Mouse (Mus musculus) layer of hippocampus, adult 8-10 months (tissue): ENCODE data around the gene Calhm6. TPM values are rescaled to one million over a fixed set of nuclear protein-coding genes. Genes with fewer than 3 reads are reported as not detected.

Experiments
- DNase-seq, 2 experiments: peaks; one replicate each; pipeline ENCODE4 v3.0.0; 2022; ENCODE audit warnings: low spot score in 2 of 2
- total RNA-seq, 4 experiments: library from RNA; stranded (reverse); gene quantifications; 2 replicates each; pipeline ENCODE4 v1.2.4; 2022

Calhm6 gene
- total RNA-seq: 1 to 10 TPM in 2 of 4 experiments, under 1 TPM in 1, not detected in 1; 0.43 to 1.1 (median 1.0) TPM

- peak in 1 of 2 experiments; percentile 26 for DNase-seq
These were observed at the start of gene Calhm6 for GRCm38 (mm10) chr10:34127392-34128378. Calhm6 (minus strand) TSS chr10:34127984.

DNA sequence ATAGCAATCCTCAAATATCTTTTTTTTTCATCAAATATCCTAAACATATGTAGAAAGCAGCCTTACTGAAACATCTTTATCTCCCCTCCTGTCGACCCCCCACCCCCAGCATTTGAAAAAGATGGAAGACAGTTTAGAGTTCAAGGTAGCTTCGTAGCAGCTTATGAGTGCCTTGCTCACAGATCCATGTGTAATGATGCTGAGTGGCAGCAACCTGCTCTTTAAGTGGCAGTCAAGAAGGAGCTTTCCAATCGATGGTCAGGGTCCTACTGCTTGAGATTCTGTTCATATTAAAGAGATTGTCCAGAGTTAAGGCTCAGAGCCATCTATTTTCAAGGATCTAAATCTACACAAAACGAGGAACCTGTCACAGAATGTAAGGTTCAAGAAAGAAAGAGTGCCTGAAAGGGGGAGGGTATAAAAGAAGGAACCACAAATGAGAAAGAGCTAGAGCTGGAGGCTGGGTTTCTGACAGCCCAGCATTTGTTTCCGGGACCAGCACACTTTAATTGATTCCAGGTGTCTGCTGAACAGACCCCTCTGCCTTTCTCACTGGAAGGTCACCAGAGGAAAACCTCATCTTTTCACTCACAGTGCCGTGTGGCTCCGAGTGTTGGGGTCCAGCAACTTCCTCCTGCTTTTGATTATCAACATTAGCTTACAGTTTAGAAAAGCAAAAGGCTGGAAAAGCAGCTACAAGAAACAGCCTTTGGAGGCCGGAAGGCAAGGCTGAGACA lies 48.3 kb upstream of the Calhm6 start:
- DNase-seq: no peak

- DNase-seq: no peak
These were observed 45.0 kb upstream of the Calhm6 start for GRCm38 (mm10) chr10:34172663-34173282.

- DNase-seq: no peak
These were observed 43.9 kb upstream of the Calhm6 start for GRCm38 (mm10) chr10:34171660-34172059.

GRCm38 (mm10) chr10:34171191-34171590 lies 43.4 kb upstream of the Calhm6 start:
- DNase-seq: no peak

- no peak for DNase-seq
These were observed 39.2 kb upstream of the Calhm6 start for GRCm38 (mm10) chr10:34166971-34167370.

DNA sequence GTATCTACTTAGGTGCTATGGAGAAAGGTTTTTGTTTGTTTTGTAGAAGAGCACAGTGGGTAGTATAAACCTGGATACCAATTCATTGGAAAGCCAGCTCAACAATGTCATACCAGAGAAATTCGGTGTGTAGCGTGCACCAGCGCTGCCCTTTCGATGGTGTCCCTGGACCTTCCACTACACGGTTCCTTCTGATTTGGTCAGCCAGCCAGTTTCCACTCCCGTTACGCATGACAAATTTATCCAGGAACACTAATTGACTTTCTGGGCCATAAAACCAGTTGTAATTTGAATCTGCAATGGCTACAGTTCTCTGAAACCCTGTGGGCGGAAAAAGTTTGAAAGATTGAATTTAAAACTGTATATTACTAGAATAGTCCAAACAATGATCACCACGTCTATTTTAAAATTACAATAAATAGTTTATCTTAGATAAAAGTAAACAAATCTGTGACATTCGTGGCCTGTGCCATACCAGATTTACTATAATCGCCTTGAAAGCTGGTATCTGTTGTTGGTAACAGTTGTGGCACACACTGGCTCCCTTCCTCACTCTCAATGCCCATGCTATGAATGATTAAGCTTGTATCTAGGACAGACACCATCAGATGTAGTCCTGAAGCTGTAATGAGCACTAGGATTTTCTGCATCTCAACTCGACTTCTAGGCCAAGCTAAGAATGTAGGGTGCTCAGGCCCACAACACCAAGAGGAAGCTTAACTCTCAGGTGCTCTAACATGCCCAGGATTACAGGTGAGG lies 28.2 kb upstream of the Calhm6 start:
- DNase-seq: no peak

- no peak for DNase-seq
These were observed 24.0 kb upstream of the Calhm6 start for GRCm38 (mm10) chr10:34151827-34152226.

DNA sequence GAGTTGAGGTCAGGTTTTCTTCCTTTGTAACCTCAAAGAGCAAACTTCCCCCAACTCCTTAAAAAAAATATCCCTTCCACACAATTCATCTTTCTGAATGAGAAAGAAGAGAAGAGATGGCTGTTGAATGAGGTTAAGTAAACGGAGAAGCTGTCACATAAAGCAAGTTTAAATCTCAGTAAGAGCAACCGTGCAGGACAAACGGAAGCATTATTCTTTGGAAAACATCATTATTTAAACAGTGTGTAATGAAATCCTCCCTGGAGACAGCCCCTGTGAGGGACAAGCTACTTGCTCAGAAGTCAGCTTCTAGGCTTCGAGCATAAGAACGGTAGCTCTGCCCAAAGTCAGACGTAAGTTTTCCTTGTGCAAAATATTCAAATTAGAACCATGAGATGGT lies 22.7 kb upstream of the Calhm6 start:
- no peak for DNase-seq

DNA sequence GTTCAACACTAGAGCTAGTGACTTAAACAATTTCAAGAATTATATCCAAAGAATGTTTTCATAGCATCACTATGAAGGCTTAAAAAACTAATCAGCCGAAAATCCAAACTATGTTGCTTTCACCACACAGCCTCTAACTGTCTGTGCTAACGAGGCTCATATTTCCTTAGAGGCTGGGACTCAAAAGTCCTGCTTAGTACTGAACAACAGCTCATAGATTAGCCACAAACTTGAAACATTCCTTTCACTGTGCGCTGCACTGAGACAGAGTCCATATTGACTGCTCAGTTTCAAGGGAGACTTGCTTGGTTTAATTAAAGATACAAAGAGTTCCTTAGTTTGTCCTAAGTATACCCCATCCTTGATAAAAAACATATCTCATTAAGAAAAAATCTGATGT lies 22.0 kb upstream of the Calhm6 start:
- DNase-seq: no peak

- DNase-seq: no peak
These were observed 13.9 kb upstream of the Calhm6 start for GRCm38 (mm10) chr10:34141693-34142092.

DNA sequence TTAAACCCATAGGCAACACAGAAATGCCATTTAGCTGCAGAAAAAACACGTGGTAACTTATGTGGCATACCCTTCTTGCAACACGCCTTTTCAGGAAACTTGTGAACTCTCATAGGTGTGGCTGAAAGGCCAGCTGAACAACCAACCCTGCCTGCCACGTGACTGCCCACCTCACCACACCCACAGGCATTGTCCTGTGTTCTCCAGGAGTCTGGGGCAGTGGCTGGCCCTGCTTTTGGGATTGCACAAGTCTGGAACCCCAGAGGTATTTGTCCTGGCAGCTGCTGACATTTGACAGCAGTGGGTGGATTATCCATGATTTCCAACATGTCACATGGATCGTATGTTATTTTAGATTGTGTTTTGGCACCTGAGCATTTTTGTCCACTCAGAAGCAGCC lies 12.0 kb upstream of the Calhm6 start:
- no peak for DNase-seq

- DNase-seq: no peak
These were observed 10.2 kb upstream of the Calhm6 start for GRCm38 (mm10) chr10:34138027-34138426.

GRCm38 (mm10) chr10:34136432-34136831 lies 8.6 kb upstream of the Calhm6 start:
- no peak for DNase-seq

DNA sequence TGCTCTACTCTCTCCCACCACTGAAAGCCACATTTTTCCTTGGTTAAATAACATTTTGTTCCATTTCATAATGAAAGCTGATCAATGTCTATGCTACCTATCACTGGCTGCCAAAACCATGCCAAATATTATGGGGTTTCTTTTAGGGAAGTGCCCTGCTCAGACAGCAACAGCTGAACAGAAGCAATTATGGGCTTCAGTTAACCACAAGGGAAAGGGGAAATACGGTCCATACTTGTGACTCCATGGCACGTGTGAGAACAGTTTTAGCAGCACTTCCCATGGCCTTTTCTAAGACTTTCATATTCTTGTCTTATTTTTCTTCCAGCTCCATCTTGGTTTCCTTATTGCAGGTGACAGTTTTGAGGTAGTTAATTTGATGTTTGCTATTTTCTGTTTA lies 3.6 kb upstream of the Calhm6 start:
- DNase-seq: no peak

- no peak for DNase-seq
These were observed 607 bp upstream of the Calhm6 start for GRCm38 (mm10) chr10:34128391-34128790.

DNA sequence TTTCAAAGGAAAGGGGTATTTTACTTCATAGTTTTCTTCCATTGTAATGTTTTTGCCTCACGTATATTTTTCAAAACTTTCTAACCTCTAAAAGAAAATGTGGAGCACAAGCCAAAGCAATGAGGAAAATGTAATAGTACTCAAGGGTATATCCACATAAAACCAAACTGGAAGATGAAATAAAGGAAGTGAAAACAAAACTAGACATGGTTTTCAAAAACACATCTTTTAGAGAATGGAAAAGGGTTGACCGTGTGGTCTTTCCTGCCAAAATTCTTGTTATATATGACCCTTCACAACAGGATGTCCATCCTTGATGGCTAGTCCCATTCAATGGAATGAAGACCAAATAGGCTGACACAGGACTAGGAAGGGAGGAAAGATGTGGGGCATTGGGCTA lies 9.4 kb downstream of the Calhm6 start:
- DNase-seq: no peak

DNA sequence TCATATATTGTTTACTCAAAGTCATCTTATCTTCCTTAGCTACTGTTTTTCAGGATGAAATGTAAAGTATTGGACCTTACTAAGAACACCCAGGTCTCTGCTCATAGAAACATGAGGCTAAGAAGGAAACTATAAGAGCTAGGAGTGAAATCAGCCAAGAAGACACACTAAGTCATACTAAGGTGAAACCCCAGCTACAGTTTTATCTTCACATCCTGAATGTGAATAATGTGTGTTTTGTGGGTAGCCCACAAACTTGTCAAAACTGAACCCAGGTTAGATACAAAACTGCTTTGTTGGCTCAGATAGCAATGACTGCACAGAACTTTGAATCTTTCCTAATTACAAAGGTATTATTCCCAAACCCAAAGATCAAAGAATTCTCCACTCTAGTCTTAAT lies 10.0 kb downstream of the Calhm6 start:
- DNase-seq: no peak

- no peak for DNase-seq
These were observed 10.7 kb downstream of the Calhm6 start for GRCm38 (mm10) chr10:34117131-34117530.

- DNase-seq: no peak
These were observed 15.6 kb downstream of the Calhm6 start for GRCm38 (mm10) chr10:34111964-34112738.
